Mouse (Mus musculus): ENCODE data around the gene Map3k13. TPM values are rescaled to one million over a fixed set of nuclear protein-coding genes. Genes with fewer than 3 reads are reported as not detected.
"Not testable (repeated sequence)": the region's sequence is repeated elsewhere in the genome, so short reads cannot be mapped to it uniquely, and the experiment has no call there.

Map3k13 gene
- polyA plus RNA-seq, 1 experiment from 2014 or later = 0.76 TPM

DNA sequence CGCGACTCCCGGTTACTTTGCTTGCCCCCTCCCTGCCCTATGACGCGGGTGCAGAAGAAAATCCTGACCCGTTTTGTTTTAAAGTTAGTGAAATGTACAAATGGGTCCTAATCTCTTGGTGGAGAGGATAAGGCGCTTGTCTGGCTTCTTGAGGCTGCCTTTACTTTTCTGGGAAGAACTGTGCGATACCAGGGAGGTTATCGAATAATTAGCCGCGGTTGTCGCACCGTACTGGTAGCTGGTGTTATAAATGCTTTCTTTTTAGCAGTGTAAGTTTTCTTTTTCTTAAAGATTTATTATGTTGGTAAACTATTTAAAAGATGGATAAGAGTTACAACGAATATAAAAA is 525 bp downstream of the Map3k13 start:
- Histone ChIP-seq H3K4me3 (ENCODE audit: low read length) (peak overlapping the region; percentile 84), H3K4me2 (ENCODE audit: low read depth, low read length) (peak overlapping the region; percentile 73), H3K9ac (ENCODE audit: low read length) (peak overlapping the region; percentile 89), H3K36me3 (ENCODE audit: control insufficient read depth, insufficient read depth) (peaks cover 7% of the 10 kb centered on the region), H3K27me3 (ENCODE audit: control insufficient read depth, insufficient read depth, low read length) (no peaks in the 10 kb centered on the region), H3K9me3 (replicated peaks; ENCODE audit: control insufficient read depth, low read length) (no peaks in the 10 kb centered on the region), H3K4me1 (ENCODE audit: control insufficient read depth, insufficient read depth, low read length) (peaks cover 7% of the 10 kb centered on the region), H3K27ac (ENCODE audit: low read length) (peak overlapping the region; percentile 89)
- no peak for ATAC-seq (replicated peaks; ENCODE audit: extremely low read depth, insufficient read depth, low FRiP score)
- WGBS = under 1% methylated on average over 14 of the region's 14 CpGs

DNA sequence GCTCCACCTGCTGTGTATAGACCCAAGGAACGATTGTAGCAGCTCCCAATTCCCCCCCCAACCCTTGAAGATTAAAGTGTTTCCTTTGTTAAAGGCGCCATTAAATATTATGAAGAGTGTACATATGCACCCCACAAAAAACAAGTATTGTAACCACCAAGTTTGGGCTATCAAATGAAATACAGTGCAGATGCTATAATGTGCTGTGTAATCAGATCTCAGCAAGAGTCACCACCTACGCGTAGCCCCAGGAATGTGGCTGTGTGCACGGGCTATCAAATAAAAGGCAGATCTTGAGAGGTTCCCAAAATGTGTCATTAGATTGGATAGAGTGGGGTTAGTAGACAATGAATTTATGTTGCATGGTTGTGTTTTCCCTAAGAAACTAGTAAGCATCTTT is 925 bp downstream of the Map3k13 start:
- H3K27me3 ChIP-seq (ENCODE audit: control insufficient read depth, insufficient read depth, low read length) = no peaks in the 10 kb centered on the region
- peaks cover 7% of the 10 kb centered on the region for H3K4me1 ChIP-seq (ENCODE audit: control insufficient read depth, insufficient read depth, low read length)
- WGBS = 28% methylated on average over 5 of the region's 5 CpGs
- H3K27ac ChIP-seq (ENCODE audit: low read length) = no peak overlapping the region
- peaks cover 7% of the 10 kb centered on the region for H3K36me3 ChIP-seq (ENCODE audit: control insufficient read depth, insufficient read depth)
- no peak for ATAC-seq (replicated peaks; ENCODE audit: extremely low read depth, insufficient read depth, low FRiP score)
- H3K9ac ChIP-seq (ENCODE audit: low read length) = peak overlapping the region; percentile 13; the same call in 1 of the 2 replicates
- peak overlapping the region; percentile 73 for H3K4me2 ChIP-seq (ENCODE audit: low read depth, low read length)
- peak overlapping the region; percentile 84 for H3K4me3 ChIP-seq (ENCODE audit: low read length)
- H3K9me3 ChIP-seq (replicated peaks; ENCODE audit: control insufficient read depth, low read length) = no peaks in the 10 kb centered on the region

DNA sequence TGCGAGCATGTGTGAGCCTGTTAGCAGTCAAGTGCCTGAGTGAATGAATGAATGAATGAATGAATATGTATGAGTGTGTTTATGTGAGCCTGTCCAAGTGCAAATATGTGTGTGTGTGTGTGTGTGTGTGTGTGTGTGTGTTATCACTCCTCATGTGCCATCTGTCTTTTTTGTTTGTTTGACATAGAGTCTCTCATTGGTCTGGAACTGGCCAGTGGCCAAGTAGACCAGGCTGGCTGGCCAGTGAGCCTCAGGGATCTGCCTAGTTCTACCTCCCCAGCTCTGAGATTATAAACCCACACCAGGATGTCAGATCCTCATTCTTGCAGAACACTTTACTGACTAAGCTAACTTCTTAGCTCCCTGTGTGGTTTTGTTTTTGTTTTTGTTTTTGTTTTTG is 10.1 kb downstream of the Map3k13 start:
- Histone ChIP-seq H3K4me3 (ENCODE audit: low read length) (no peak overlapping the region), H3K36me3 (ENCODE audit: control insufficient read depth, insufficient read depth) (peaks cover 22% of the 10 kb centered on the region), H3K27me3 (ENCODE audit: control insufficient read depth, insufficient read depth, low read length) (no peaks in the 10 kb centered on the region), H3K9ac (ENCODE audit: low read length) (no peak overlapping the region), H3K27ac (ENCODE audit: low read length) (no peak overlapping the region), H3K4me1 (ENCODE audit: control insufficient read depth, insufficient read depth, low read length) (no peaks in the 10 kb centered on the region), H3K9me3 (replicated peaks; ENCODE audit: control insufficient read depth, low read length) (0 out of 2 replicates have a peak, but pooled peaks cover 2% of the 10 kb centered on the region), H3K4me2 (ENCODE audit: low read depth, low read length) (no peak overlapping the region)
- no peak for ATAC-seq (replicated peaks; ENCODE audit: extremely low read depth, insufficient read depth, low FRiP score)
- WGBS = 77% methylated on average over 1 of the region's 1 CpGs

DNA sequence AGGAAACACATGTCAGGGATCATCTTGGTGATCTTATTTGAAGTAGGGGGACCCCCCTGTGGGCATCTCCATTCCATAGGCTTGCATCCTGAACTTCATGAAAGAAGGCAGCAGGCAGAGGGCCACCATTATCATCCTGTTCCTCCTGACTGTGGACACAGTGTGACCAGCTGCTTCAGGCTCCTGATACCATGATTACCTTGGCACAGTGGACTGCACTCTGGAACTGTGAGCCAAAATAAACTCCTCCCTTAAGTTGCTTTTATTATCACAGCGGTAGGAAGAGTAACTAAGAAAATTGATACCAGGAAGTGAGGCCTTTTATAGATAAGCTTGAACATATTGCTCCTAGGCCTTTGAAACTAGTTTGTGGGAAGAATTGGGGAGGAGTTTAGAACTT is 12.7 kb downstream of the Map3k13 start:
- H3K27ac ChIP-seq (ENCODE audit: low read length) = no peak overlapping the region
- 0 out of 2 replicates have a peak, but pooled peaks cover 2% of the 10 kb centered on the region for H3K9me3 ChIP-seq (replicated peaks; ENCODE audit: control insufficient read depth, low read length)
- no peak overlapping the region for H3K4me3 ChIP-seq (ENCODE audit: low read length)
- H3K4me1 ChIP-seq (ENCODE audit: control insufficient read depth, insufficient read depth, low read length) = no peaks in the 10 kb centered on the region
- H3K4me2 ChIP-seq (ENCODE audit: low read depth, low read length) = no peak overlapping the region
- 57% methylated on average over 1 of the region's 1 CpGs for WGBS
- no peak for ATAC-seq (replicated peaks; ENCODE audit: extremely low read depth, insufficient read depth, low FRiP score)
- no peaks in the 10 kb centered on the region for H3K27me3 ChIP-seq (ENCODE audit: control insufficient read depth, insufficient read depth, low read length)
- H3K9ac ChIP-seq (ENCODE audit: low read length) = no peak overlapping the region
- H3K36me3 ChIP-seq (ENCODE audit: control insufficient read depth, insufficient read depth) = peaks cover 12% of the 10 kb centered on the region

DNA sequence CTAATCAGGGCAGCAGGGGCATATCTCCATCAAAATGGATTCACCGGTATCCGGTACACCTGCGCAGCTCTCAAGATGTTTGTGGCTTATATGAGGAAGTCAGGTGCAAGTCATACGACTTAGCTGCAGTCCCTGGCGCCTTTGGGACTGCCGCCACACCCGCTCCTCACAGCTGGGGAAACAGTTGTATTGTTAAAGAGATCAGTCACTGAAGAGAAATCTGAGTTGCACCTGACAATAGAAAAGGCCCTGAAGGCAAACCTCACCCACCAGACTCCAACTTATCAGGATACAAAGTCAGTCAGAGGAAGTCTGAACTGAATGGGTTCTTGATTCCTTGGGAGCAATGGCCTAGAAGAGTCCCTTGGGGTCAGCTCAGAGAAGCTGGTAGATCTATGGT is 13.6 kb downstream of the Map3k13 start:
- H3K27ac ChIP-seq (ENCODE audit: low read length); H3K4me3 ChIP-seq (ENCODE audit: low read length); H3K9me3 ChIP-seq (replicated peaks; ENCODE audit: control insufficient read depth, low read length); H3K4me1 ChIP-seq (ENCODE audit: control insufficient read depth, insufficient read depth, low read length); H3K36me3 ChIP-seq (ENCODE audit: control insufficient read depth, insufficient read depth); H3K4me2 ChIP-seq (ENCODE audit: low read depth, low read length); H3K27me3 ChIP-seq (ENCODE audit: control insufficient read depth, insufficient read depth, low read length); ATAC-seq (replicated peaks; ENCODE audit: extremely low read depth, insufficient read depth, low FRiP score); H3K9ac ChIP-seq (ENCODE audit: low read length): not testable (repeated sequence)
- 88% methylated on average over 7 of the region's 7 CpGs for WGBS

DNA sequence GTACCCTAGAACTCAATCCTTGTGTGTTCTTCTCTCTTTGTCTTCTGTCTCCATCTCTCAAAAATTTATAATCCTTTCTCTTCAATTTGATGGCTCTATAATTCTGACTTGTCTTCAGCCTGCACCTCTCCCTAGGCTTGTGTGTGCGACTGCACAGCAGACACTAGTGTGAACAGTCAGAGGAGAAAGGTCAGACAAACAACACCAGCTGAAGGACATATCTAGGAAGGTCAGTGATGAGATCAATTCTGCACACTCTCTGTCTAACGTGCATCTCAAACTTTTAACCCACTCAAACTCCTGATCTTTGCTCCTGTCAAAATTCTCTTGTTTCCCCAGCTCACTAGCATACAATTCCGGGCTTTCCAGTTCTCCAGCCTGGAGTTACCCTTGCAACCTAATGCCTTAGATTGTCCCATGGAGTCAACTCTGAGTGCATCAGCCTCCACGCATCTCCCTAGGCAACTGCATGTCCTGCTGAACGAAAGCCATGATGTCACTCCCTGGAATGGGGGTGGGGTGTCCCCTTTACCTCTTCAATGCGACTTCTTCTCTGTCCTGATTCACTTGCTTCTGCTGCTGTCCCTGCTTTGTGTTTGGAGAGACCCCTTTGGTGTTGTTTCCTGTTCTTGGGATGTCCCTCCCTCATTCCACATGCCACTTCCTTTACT is 19.2 kb downstream of the Map3k13 start:
- no peaks in the 10 kb centered on the region for H3K9me3 ChIP-seq (replicated peaks; ENCODE audit: control insufficient read depth, low read length)
- H3K27ac ChIP-seq (ENCODE audit: low read length) = no peak overlapping the region
- ATAC-seq (replicated peaks; ENCODE audit: extremely low read depth, insufficient read depth, low FRiP score) = no peak
- H3K4me1 ChIP-seq (ENCODE audit: control insufficient read depth, insufficient read depth, low read length) = peaks cover 3% of the 10 kb centered on the region; the same call in 1 of the 2 replicates
- 0 out of 2 replicates have a peak, but pooled peaks cover 5% of the 10 kb centered on the region for H3K36me3 ChIP-seq (ENCODE audit: control insufficient read depth, insufficient read depth)
- no peaks in the 10 kb centered on the region for H3K27me3 ChIP-seq (ENCODE audit: control insufficient read depth, insufficient read depth, low read length)
- no peak overlapping the region for H3K4me3 ChIP-seq (ENCODE audit: low read length)
- no peak overlapping the region for H3K4me2 ChIP-seq (ENCODE audit: low read depth, low read length)
- 62% methylated on average over 6 of the region's 6 CpGs for WGBS
- no peak overlapping the region for H3K9ac ChIP-seq (ENCODE audit: low read length)

DNA sequence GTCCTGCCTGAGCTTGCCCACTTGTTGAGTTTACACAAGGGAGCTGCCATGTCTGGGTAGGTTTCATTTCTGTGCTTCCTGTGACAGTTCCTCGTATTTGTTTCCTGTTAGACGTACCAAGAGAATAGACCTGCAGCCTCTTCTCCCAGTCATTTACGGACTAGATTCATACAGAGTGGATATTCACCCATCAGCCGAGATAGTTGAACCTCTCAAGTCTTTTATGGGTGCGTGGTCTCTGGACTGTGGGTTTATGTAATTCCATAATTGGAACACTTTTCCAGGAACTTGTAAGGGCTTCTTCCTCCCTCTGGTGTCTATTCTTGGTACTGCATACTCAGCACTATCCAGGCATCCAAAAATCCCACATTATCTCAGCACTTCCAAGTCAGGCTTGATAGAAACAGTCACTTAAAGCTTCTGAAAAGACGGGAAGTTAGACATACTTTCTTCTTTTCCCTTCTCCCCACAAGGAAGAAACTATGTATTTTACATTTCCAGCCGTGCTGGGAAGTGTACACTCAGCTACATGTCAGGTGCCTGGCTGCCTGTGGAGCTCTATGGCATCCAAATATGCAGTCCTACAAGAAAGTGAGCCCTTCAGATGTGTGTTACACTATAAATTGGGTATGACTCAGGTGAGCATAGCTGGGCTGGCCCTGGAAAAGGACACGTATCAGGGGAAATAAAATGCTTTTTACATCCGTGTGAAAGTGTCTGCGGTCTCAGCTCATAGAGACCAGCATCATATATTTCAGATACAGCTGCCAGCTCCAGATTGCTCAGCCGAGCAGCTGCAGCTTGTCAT is 20.9 kb downstream of the Map3k13 start:
- peaks cover 3% of the 10 kb centered on the region; the same call in 1 of the 2 replicates for H3K4me1 ChIP-seq (ENCODE audit: control insufficient read depth, insufficient read depth, low read length)
- ATAC-seq (replicated peaks; ENCODE audit: extremely low read depth, insufficient read depth, low FRiP score) = no peak; the same call in 1 of the 2 replicates
- H3K36me3 ChIP-seq (ENCODE audit: control insufficient read depth, insufficient read depth) = no peaks in the 10 kb centered on the region
- H3K4me3 ChIP-seq (ENCODE audit: low read length) = peak overlapping the region; percentile 28
- no peaks in the 10 kb centered on the region for H3K27me3 ChIP-seq (ENCODE audit: control insufficient read depth, insufficient read depth, low read length)
- H3K27ac ChIP-seq (ENCODE audit: low read length) = no peak overlapping the region
- peak overlapping the region; percentile 55; the same call in 1 of the 2 replicates for H3K9ac ChIP-seq (ENCODE audit: low read length)
- no peaks in the 10 kb centered on the region for H3K9me3 ChIP-seq (replicated peaks; ENCODE audit: control insufficient read depth, low read length)
- peak overlapping the region; percentile 54 for H3K4me2 ChIP-seq (ENCODE audit: low read depth, low read length)
- WGBS = 56% methylated on average over 11 of the region's 11 CpGs

DNA sequence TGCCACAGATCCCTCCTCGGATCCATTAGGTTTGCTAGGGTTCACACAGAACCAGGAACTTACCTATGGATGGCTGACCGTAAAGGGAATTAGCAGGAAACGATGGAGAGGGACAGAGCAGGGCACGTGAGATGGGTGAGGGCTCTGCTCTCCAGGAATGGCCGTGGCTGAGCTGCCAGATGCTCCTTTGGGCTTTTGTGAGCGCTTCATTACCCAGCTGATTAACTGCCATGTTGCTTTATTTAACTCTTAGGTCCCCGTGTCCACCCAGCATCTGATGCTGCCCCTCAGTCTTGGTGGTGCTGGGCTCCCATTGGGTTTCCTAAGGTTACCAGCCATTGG is 21.5 kb downstream of the Map3k13 start:
- no peak for ATAC-seq (replicated peaks; ENCODE audit: extremely low read depth, insufficient read depth, low FRiP score)
- Histone ChIP-seq H3K4me1 (ENCODE audit: control insufficient read depth, insufficient read depth, low read length) (peaks cover 3% of the 10 kb centered on the region; the same call in 1 of the 2 replicates), H3K4me3 (ENCODE audit: low read length) (no peak overlapping the region), H3K4me2 (ENCODE audit: low read depth, low read length) (no peak overlapping the region), H3K36me3 (ENCODE audit: control insufficient read depth, insufficient read depth) (no peaks in the 10 kb centered on the region), H3K27ac (ENCODE audit: low read length) (no peak overlapping the region), H3K27me3 (ENCODE audit: control insufficient read depth, insufficient read depth, low read length) (no peaks in the 10 kb centered on the region), H3K9ac (ENCODE audit: low read length) (no peak overlapping the region), H3K9me3 (replicated peaks; ENCODE audit: control insufficient read depth, low read length) (no peaks in the 10 kb centered on the region)
- WGBS = 61% methylated on average over 7 of the region's 7 CpGs

DNA sequence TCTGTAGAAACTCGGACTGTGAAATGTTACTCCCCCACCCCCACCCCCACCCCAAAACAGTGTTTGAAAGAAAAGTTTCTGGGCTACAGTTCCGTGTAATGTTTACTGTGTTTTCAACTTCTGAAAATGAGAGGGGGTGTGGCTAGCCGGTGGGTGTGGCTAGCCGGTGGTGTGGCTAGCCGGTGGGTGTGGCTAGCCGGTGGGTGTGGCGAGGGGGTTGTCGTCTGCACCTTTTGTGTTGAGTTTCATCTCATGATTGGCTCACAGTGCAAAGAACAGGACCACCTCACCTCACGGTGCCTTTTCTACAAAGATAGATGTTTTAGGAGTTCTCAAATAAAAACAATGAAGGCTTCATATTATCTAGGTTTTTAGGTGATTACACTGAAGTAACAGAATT is 24.0 kb downstream of the Map3k13 start:
- H3K4me1 ChIP-seq (ENCODE audit: control insufficient read depth, insufficient read depth, low read length) = peaks cover 3% of the 10 kb centered on the region; the same call in 1 of the 2 replicates
- H3K9me3 ChIP-seq (replicated peaks; ENCODE audit: control insufficient read depth, low read length) = no peaks in the 10 kb centered on the region
- ATAC-seq (replicated peaks; ENCODE audit: extremely low read depth, insufficient read depth, low FRiP score) = no peak
- no peak overlapping the region for H3K4me3 ChIP-seq (ENCODE audit: low read length)
- H3K27me3 ChIP-seq (ENCODE audit: control insufficient read depth, insufficient read depth, low read length) = no peaks in the 10 kb centered on the region
- peak overlapping the region; percentile 27; the same call in 1 of the 2 replicates for H3K4me2 ChIP-seq (ENCODE audit: low read depth, low read length)
- WGBS = 45% methylated on average over 9 of the region's 9 CpGs
- H3K27ac ChIP-seq (ENCODE audit: low read length) = no peak overlapping the region
- H3K36me3 ChIP-seq (ENCODE audit: control insufficient read depth, insufficient read depth) = no peaks in the 10 kb centered on the region
- no peak overlapping the region for H3K9ac ChIP-seq (ENCODE audit: low read length)
